Mouse (Mus musculus) ES-E14 (cell line): ENCODE data around the gene Gm5737.

Source experiments
- CHD2 ChIP-seq: IDR thresholded peaks from 2 replicates; pipeline ENCODE4 v1.6.1; 2014; ENCODE audit warnings: mild to moderate bottlenecking, low read depth, low read length, inconsistent platforms
- ZNF384 ChIP-seq: IDR thresholded peaks from 2 replicates; pipeline ENCODE4 v1.6.1; 2012; ENCODE audit warnings: low read depth, low read length, inconsistent platforms

DNA sequence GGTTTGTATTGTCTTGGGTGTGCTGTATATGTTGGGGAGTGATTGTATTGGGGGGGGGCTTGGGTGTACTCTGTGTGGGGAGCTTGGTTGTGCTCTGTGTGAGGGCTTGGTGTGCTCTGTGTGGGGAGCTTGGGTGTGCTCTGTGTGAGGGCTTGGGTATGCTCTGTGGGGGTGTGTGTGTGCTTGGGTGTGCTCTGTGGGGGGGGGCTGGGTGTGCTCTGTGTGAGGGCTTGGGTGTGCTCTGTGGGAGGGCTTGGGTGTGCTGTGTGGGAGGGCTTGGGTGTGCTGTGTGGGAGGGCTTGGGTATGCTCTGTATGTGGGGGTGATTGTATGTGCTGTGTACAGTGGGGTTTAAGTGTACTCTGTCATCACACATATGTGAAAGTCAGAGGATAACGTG is 55.6 kb downstream of the Gm5737 start:
- TF ChIP-seq ZNF384 (no peak), CHD2 (no peak)
